Mouse (Mus musculus): ENCODE measurements at regions not wholly inside any gene's neighbourhood (a gene's known extent, or its start where the extent isn't known, plus 50 kb on each side); places are given as distances from the start of the nearest gene placed in this dataset.
A peak's percentile ranks its signal among the peaks of the same experiment; 100 is the strongest.

DNA sequence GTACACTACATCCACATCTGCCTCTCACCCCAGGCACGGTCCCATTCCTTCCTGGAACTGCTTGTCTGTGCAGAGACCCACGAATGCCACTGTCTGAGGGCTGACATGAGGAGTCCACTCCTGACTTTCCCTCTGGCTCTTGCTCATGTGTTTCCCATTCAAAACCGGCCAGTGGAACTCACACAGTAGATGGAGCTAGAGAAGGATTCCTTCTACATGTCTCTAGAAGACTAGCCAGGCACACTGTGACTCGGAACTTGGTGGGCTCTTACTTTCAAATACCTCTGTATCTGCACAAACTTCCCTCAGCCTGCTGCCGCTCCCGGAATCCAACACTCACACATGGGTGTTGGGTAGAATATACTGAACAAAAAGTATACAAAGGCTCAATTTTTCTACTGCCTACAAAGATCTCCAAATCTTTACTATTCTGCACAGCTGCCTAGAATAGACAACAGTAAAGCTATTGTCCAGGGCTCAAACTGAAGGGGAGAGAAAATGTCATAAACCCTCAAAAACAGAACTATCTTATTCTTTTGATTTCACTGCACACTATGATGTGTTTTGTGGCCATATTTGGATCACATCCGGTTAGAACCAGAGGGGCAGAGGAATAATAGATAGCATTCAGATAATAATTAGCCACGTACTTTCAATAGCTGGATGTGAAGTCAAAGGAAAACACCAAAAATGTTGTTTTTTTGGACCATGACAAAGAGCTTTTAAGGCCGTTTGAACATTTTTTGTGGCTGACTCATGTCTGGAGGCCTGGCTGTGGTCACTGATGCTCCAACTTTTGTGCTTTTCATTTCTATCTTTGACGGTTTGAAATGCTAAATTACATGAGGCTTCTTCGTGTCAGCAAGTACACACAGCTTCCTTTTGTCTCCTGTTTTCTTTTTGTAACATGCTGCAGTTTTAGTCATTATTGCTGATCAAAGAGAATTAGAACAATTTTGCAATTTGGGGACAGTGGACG lies 164.3 kb upstream of the Foxd3 start:
- peak; percentile 47 for DNase-seq (ENCODE audit: extremely low read depth, insufficient read length, low spot score)

GRCm38 (mm10) chr4:99503221-99503744 lies 152.8 kb upstream of the Foxd3 start:
- no peak for DNase-seq (ENCODE audit: extremely low read depth, insufficient read length, low spot score)

GRCm38 (mm10) chr4:99511993-99512392 lies 144.1 kb upstream of the Foxd3 start:
- DNase-seq (ENCODE audit: extremely low read depth, insufficient read length, low spot score), result no peak

- DNase-seq (ENCODE audit: extremely low read depth, insufficient read length, low spot score), result no peak
Observed at GRCm38 (mm10) chr4:99516883-99517282, 139.2 kb upstream of the Foxd3 start.

GRCm38 (mm10) chr4:99527441-99527840 lies 128.7 kb upstream of the Foxd3 start:
- DNase-seq (ENCODE audit: extremely low read depth, insufficient read length, low spot score), result no peak

DNA sequence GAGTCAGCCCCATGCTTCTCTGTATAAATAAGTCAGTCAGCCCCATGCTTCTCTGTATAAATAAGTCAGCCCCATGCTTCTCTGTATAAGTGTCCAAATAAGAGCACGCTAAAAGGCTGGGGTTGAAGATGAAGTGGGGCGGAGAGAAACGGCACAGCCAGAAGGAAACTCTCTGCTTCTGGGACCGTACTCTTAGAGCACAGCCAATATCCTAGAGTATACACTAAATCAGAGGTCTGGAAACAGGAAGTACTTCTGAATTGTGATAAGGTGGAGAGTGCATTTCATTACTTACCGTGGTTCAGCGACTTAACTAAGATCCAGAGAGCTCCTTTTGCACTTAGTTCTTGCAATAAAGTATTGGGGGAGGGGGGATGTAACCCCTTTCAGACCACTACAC lies 112.1 kb upstream of the Foxd3 start:
- DNase-seq (ENCODE audit: extremely low read depth, insufficient read length, low spot score), result no peak

DNA sequence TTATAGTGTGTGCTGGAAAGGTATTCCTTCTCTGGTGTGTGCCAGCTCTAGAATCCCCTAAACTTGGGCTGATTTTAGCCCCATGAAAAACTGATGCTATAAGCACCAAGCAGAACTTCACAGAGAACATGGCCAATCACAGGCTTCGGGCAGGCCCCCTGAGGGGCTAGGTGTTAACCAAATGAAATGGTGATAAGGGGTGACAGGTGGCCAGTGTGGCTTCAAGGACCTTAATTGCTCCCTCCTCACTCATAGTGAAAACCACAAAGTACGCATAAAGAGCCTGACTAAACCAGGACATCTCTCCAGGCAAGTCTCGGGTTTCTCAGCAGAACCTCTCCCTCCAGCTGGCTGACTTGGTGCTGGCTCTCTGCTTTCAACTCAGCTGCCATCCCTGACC lies 110.4 kb upstream of the Foxd3 start:
- DNase-seq (ENCODE audit: extremely low read depth, insufficient read length, low spot score), result no peak

- no peak for DNase-seq (ENCODE audit: extremely low read depth, insufficient read length, low spot score)
Observed at GRCm38 (mm10) chr4:99557963-99558362, 98.1 kb upstream of the Foxd3 start.

- no peak for DNase-seq (ENCODE audit: extremely low read depth, insufficient read length, low spot score)
Observed at GRCm38 (mm10) chr4:99560604-99561003, 95.5 kb upstream of the Foxd3 start.

- no peak for DNase-seq (ENCODE audit: extremely low read depth, insufficient read length, low spot score)
Observed at GRCm38 (mm10) chr4:99561506-99561937, 94.6 kb upstream of the Foxd3 start.

DNA sequence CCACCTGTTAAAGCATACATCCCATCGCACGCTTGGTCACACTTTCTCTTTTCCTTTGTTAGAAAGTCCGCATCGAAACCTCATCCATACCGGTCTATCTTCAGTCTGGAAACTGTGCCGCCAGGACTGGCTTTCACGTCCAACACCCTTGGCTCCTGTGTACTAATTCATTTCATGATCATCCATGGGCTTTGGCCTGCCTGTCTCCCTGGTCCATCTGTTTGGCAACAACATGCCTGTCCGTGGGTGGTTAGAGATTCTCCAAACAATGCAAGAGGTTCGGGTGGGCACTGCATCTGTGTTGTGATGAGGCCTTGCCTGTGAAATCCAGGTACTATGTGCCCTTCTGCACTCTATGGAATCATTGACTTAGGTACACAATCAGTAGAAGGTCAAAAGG lies 90.7 kb upstream of the Foxd3 start:
- no peak for DNase-seq (ENCODE audit: extremely low read depth, insufficient read length, low spot score)

DNA sequence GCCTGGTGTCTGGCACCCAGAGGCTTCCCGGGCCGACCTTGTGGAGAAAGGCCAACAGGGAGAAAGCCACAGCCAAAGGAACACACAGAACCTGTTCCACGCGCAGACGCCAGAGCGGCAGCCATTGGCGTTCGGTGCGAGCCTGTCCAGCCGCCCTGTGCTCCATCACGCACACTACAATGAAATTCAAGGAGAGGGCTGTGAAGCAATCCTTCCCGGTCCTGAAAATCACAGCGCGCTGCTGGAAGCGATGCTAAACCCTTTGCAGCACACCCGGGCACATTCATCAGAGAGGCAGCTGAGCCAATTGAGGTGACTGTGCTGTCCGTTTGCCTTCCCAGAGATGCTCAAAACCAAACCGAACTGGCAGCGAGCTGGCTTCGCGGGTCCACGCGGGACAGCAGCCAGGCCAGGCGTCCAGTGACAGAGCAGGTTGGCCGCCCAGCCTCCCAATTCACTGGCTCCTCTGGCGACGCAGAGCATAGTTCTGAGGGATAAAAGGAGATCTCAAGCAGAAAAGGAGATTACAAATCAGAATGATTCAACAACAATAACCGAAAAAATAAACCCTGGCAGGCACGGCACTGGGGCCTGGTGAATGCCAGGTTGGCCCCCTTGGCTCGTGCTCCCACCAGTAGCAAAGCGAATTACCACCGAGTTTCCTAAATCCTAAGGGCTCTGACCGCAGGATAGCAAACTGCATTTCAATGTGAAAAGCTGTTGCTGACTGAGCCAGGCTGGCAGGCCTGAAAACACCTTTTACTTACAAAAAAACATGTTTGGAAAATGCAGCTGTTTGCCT lies 83.1 kb upstream of the Foxd3 start:
- no peak for DNase-seq (ENCODE audit: extremely low read depth, insufficient read length, low spot score)

DNA sequence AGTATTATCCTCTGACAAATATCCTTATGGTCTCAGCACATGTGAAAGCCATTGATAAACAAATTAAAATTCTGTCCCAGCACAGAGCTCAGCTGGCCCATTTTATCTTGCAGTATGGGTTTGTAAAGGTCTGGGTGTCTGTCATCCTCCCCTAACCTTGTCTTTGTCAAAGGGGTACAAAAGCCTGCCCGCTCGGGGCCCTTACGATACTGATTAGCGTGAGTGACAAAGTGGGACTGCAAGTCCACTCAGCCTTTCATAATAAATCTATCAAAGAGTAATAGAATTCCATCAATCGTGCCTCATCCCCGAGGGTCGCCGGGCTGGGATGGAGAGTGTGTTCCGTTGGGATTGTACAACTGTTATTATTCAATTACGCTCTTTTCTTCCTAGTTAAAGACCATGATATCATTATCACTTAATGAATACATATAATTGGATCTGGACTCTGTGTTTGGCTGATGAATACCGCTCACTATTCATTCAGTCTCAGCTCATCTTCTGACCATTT lies 82.0 kb upstream of the Foxd3 start:
- no peak for DNase-seq (ENCODE audit: extremely low read depth, insufficient read length, low spot score)

- DNase-seq (ENCODE audit: extremely low read depth, insufficient read length, low spot score), result no peak
Observed at GRCm38 (mm10) chr4:99574984-99575383, 81.1 kb upstream of the Foxd3 start.

- no peak for DNase-seq (ENCODE audit: extremely low read depth, insufficient read length, low spot score)
Observed at GRCm38 (mm10) chr4:99597781-99598180, 58.3 kb upstream of the Foxd3 start.

DNA sequence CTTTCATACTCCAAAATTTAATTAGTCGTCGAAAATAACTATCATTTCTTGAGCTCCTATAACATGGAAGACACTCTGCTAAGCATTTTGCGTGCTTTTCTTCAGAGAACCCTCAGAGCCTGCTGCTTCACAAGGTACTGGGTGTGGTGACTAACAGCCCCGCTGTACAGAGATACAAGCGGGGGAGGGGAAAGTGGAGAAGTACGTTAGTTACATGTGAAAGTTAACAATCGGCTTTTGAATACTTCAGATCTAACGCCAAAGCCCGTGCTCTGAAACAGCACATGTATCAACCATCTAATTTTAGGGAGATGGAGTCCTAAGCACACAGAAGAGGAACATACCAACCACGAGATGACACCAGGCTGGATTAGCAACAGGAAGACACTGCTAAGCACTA lies 55.4 kb upstream of the Foxd3 start:
- DNase-seq (ENCODE audit: extremely low read depth, insufficient read length, low spot score), result no peak

GRCm38 (mm10) chr4:99601463-99601862 lies 54.6 kb upstream of the Foxd3 start:
- DNase-seq (ENCODE audit: extremely low read depth, insufficient read length, low spot score), result no peak
